Mouse (Mus musculus) E14TG2a.4 (cell line): ENCODE results near the gene Cacybp.

ENCODE experiments used
- H3K27me3 ChIP-seq: 2 replicates; pipeline ENCODE4 v1.6.1; 2014; ENCODE audit warnings: low read length, control low read depth; ENCODE audit not compliant: insufficient read depth
- H3K36me3 ChIP-seq: 2 replicates; pipeline ENCODE4 v1.6.1; 2014; ENCODE audit warnings: low read length, control low read depth; ENCODE audit not compliant: insufficient read depth
- H3K4me1 ChIP-seq: replicated peaks from 2 replicates; pipeline ENCODE4 v1.6.1; 2014; ENCODE audit warnings: low read depth, low read length, control low read depth
- H3K4me3 ChIP-seq: replicated peaks from 2 replicates; pipeline ENCODE4 v1.5.1; 2014; ENCODE audit warnings: mild to moderate bottlenecking, low read length
- H3K9me3 ChIP-seq: 2 replicates; pipeline ENCODE4 v1.6.1; 2014; ENCODE audit warnings: low read length, control low read depth
- CTCF ChIP-seq: conservative IDR thresholded peaks from 2 replicates; pipeline ENCODE4 v1.5.1; 2014; ENCODE audit warnings: low read length
- NANOG ChIP-seq: IDR thresholded peaks from 2 replicates; pipeline ENCODE4 v1.6.1; 2014; ENCODE audit warnings: borderline replicate concordance, low read length, mixed read lengths
- POU5F1 ChIP-seq: IDR thresholded peaks from 2 replicates; pipeline ENCODE4 v1.6.1; 2014; ENCODE audit warnings: low read length, borderline replicate concordance

Gene Cacybp

GRCm38 (mm10) chr1:160212703-160213669 lies at the start of gene Cacybp:
Gene Cacybp (minus strand): TSS chr1:160212875.
- Histone ChIP-seq H3K27me3 (no peaks in the 10 kb centered on the region), H3K4me1 (peaks cover 55% of the 10 kb centered on the region), H3K9me3 (no peaks in the 10 kb centered on the region), H3K36me3 (peaks cover 24% of the 10 kb centered on the region), H3K4me3 (peak within 1 kb of the TSS; percentile 96)
- peak; percentile 45 for TF ChIP-seq CTCF
- TF ChIP-seq POU5F1, result no peak

DNA sequence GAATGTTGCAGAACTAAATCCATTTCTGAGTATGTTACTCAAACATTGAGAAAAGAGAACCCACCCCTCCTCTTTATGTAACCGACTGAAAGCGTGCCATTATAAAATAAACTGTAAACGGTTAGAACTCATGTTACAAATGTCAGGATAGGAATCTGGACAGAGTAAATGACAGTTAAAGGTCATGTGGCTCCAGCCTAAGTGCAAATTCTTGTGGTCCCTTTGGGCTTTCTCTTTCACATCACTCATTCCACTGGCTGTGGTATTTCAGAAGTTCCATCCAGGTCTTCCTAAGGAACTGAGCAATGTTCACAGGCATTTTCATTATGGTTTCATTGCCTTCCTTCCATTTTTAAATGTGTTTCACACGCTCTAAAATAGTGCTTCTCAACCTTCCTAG lies 49.7 kb upstream of the Cacybp start:
- no peak overlapping the region for H3K4me3 ChIP-seq
- H3K9me3 ChIP-seq, result no peaks in the 10 kb centered on the region
- no peaks in the 10 kb centered on the region for H3K36me3 ChIP-seq
- TF ChIP-seq CTCF (no peak), POU5F1 (no peak), NANOG (no peak)
- H3K27me3 ChIP-seq, result no peaks in the 10 kb centered on the region
- no peaks in the 10 kb centered on the region for H3K4me1 ChIP-seq

DNA sequence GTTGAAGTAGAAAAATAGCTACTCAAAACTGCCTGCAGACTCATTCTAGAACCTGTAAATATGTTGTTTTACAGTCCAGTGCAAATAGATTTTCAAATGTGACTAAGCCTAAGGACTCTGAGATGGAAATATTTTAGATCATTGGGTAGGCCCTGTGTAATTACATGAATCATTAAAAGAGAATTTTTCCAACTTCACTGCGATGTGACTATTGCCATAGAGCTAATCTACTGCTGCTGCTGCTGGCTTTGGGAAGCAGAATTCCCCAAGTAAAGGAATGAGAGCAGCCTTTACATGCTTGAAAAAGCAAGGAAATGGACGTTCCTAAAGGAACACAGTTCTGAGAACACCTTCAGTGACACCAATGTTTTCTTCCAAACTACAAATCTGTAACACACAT lies 49.2 kb upstream of the Cacybp start:
- no peaks in the 10 kb centered on the region for H3K27me3 ChIP-seq
- no peaks in the 10 kb centered on the region for H3K4me1 ChIP-seq
- H3K36me3 ChIP-seq, result no peaks in the 10 kb centered on the region
- no peaks in the 10 kb centered on the region for H3K9me3 ChIP-seq
- TF ChIP-seq POU5F1 (no peak), CTCF (no peak), NANOG (no peak)
- no peak overlapping the region for H3K4me3 ChIP-seq

GRCm38 (mm10) chr1:160260605-160261004 lies 47.9 kb upstream of the Cacybp start:
- TF ChIP-seq CTCF (no peak), POU5F1 (no peak), NANOG (no peak)
- H3K36me3 ChIP-seq, result no peaks in the 10 kb centered on the region

GRCm38 (mm10) chr1:160259884-160260283 lies 47.2 kb upstream of the Cacybp start:
- H3K27me3 ChIP-seq, result no peaks in the 10 kb centered on the region
- no peaks in the 10 kb centered on the region for H3K36me3 ChIP-seq
- no peaks in the 10 kb centered on the region for H3K4me1 ChIP-seq
- TF ChIP-seq CTCF, result no peak
- TF ChIP-seq NANOG, result no peak
- no peak for TF ChIP-seq POU5F1
- H3K9me3 ChIP-seq, result no peaks in the 10 kb centered on the region
- H3K4me3 ChIP-seq, result no peak overlapping the region

More at GRCm38 (mm10) chr1:160260605-160261004, 47.9 kb upstream of the Cacybp start:
- no peak overlapping the region for H3K4me3 ChIP-seq
- no peaks in the 10 kb centered on the region for H3K27me3 ChIP-seq
- no peaks in the 10 kb centered on the region for H3K4me1 ChIP-seq
- H3K9me3 ChIP-seq, result no peaks in the 10 kb centered on the region

DNA sequence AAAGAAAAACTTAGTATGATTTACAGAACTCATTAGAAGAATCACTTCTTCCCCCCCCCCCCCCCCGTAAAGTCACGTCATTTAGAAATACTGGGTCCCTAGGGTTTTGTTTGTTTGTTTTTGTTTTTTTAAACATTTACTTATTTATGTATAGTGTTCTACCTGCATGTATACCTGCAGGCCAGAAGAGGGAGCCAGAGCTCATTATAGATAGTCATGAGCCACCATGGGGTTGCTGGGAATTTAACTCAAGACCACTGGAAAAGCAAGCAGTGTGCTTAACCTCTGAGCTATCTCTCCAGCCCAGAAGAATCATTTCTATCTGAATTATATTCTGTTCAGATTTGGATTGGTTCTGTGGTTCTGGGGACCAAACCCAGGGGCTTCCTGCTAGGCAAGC lies 40.4 kb upstream of the Cacybp start:
- H3K9me3 ChIP-seq, result no peaks in the 10 kb centered on the region
- no peaks in the 10 kb centered on the region for H3K27me3 ChIP-seq
- H3K4me1 ChIP-seq, result no peaks in the 10 kb centered on the region
- H3K4me3 ChIP-seq, result no peak overlapping the region
- no peak for TF ChIP-seq POU5F1
- peak; percentile 37 for TF ChIP-seq CTCF
- no peak for TF ChIP-seq NANOG
- H3K36me3 ChIP-seq, result no peaks in the 10 kb centered on the region

GRCm38 (mm10) chr1:160251388-160252007 lies 38.8 kb upstream of the Cacybp start:
- no peaks in the 10 kb centered on the region for H3K9me3 ChIP-seq
- H3K4me3 ChIP-seq, result no peak overlapping the region
- no peaks in the 10 kb centered on the region for H3K27me3 ChIP-seq
- no peaks in the 10 kb centered on the region for H3K4me1 ChIP-seq
- H3K36me3 ChIP-seq, result no peaks in the 10 kb centered on the region
- TF ChIP-seq CTCF (no peak), POU5F1 (no peak), NANOG (no peak)

DNA sequence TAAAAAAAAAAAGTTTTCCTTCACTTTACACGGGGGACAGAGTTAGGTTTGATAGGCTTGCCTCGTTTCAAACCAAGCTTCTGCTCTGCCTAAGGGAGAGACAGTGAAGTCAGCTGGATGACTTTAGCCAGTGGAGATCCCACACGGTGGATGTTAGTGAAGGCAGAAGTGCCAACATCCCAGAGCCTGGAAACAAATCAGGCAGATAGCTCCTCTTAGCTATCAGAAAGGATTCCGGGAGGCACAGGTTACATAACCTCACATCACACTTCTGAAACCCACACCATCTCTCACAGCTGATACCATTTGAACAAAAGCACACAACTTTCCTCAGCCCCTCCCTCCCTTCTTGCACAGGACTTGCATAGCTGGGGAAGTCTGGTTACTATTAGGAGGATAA lies 38.1 kb upstream of the Cacybp start:
- no peak for TF ChIP-seq NANOG
- no peak for TF ChIP-seq CTCF
- Histone ChIP-seq H3K27me3 (no peaks in the 10 kb centered on the region), H3K4me1 (no peaks in the 10 kb centered on the region), H3K36me3 (no peaks in the 10 kb centered on the region), H3K9me3 (no peaks in the 10 kb centered on the region), H3K4me3 (no peak overlapping the region)
